Mouse (Mus musculus) common myeloid progenitor, adult 5-6 weeks (primary cell): ENCODE results near the gene C9orf72. TPM values are rescaled to one million over a fixed set of nuclear protein-coding genes. Genes with fewer than 3 reads are reported as not detected.
"Not testable (repeated sequence)": the region's sequence is repeated elsewhere in the genome, so short reads cannot be mapped to it uniquely, and the experiment has no call there.

Experiments used
- ATAC-seq: replicated peaks from 2 replicates; pipeline ENCODE4 v1.8.0; 2016; ENCODE audit warnings: low read depth, mild to moderate bottlenecking, moderate TSS enrichment, inconsistent platforms; ENCODE audit not compliant: poor library complexity, severe bottlenecking
- total RNA-seq: library from RNA; stranded (forward); fragments of 200-1000, 187-1606 nt; gene quantifications from 2 replicates; pipeline ENCODE4 v1.2.3, GENCODE M21; 2017

Gene C9orf72
- total RNA-seq: 6.9 and 10.7 TPM in 2 replicates

DNA sequence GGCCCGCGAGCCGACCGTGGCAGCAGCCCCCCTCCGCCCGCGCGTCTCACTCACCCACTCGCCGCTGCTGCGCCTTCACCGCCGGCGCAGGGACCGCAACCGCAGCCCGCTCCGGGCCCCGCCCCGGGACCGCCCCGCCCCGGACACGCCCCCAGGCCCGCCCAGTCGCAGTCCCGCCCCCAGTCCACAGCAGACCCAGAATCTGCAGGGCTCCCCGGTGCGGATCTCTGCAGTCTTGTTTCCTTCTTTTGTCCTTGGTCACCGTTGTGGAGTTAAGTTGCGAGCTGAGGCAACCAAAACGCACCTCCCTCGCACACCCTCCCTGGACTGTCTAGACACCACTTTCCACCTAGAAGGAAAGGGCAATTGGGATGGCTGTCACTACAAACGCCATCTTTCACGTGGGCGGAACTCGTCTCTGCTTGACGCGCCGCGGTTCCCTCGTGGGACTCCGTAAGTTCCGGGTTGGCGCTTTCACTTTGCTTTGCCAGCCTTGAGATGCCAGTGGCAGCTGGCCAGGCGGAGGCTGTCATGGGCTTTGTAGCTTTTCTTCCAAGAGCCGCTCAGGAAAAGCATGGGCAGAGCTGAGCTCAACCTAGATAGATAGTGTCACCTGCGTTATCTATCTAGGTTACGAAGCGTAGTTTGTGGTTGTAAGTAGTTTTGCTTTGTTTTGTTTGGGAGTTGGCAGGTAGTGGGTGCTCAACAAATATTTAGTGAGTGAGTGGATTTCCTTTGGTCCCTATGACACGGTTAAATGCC is at the start of gene C9orf72:
TSS of gene C9orf72 (minus strand) at position 442 of the 762 bp plus-strand sequence.
- ATAC-seq: peak; percentile 87

DNA sequence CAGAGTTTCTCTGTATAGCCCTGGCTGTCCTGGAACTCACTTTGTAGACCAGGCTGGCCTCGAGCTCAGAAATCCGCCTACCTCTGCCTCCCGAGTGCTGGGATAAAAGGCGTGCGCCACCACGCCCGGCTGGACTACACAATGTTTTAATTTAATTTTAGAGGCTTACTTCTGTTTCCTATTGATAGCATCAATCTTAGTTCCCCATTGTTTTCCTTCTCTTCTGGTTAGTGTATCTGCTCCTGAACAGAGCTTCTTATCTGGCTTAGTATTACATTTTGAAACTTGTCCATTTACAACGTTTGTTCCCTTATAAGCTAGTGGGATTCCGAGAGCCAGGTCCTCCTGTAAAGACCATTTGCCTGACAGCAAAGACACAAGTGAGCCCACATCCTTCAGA is 33.0 kb upstream of the C9orf72 start:
- peak; percentile 89 for ATAC-seq

DNA sequence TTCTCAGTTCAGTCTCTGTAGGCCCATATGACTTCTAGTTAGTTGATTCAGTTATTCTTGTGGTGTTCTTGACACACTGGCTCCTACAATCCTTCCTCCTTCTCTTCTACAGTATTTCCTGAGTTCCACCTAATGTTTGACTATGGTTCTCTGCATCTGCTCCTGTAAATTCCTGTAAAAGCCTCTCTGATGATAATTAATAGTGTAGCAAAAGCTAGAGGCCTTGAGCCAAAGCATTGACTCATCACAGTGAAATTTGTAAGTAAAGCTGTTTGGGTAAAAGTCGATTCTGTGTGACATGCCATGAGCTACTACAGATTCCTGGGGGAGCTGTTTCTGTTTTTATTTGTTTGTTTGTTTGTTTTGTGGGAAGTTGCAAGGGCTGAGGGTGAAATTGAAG is 18.0 kb upstream of the C9orf72 start:
- no peak for ATAC-seq

DNA sequence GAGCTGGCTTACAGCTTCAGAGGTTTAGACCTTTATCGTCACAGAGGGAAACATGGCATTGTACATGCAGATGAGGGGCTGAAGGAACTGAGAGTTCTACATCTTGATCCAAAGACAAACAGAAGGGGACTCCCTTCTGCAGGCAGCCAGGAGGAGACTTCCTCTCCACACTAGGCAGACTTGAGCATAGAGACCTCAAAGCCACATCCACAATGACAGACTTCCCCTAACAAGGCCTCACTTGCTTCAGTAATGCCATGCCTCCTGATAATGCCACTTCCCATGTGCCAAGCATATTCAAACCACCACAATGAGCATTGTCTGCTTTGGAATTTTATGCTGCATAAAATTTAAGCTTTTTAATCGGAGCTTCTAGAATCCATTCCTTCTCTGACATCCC is 15.8 kb upstream of the C9orf72 start:
- peak; percentile 99 for ATAC-seq

DNA sequence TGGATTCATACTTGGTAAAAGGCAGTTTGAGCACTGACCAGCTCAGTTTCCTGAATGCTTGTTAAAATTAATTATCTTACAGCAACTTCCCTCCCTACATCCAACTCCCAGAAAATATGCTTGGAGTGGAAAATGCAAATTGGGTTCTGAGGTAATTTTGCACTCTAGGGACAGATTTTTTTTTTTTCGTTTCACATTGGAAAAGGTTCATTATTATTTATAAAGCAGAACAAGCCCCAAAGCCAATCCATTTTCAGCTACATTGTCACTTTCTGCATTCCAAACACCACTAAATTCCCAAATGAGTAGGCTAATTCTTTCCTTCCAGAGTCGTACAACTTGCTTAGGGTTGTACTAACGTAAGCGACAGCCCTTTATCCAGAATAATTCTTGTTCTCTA is 12.7 kb upstream of the C9orf72 start:
- ATAC-seq: no peak

DNA sequence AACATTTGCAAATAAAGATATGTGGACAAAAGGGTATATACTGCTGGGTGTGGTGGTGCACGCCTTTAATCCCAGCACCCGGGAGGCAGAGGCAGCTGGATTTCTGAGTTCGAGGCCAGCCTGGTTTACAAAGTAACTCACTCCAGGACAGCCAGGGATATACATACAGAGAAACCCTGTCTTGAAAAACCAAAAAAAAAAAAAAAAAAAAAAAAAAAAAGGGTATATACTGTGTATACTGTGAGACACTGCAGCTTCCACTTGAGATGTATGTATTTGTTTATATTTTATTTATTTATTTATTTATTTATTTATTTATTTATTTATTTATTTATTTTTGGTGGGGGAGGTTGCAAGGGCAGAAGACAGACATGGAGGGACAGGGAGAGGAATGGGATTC is 12.3 kb upstream of the C9orf72 start:
- not testable (repeated sequence) for ATAC-seq

DNA sequence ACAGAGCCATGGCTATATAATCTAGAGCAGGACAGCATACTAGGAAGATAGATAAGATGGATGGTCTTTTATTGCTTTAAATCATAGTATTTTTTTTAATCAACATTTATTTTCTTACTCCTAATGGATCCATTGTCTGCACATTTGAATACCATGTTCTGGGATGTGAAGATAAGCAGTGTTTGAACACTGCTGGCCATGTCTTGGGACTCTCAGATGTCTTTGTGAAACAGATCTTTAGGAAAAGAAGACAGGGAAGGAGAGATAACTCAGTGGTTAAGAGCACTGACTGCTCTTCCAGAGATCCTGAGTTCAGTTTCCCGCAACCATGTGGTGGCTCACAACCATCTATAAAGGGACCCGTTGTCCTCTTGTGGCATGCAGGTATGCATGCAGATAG is 10.3 kb upstream of the C9orf72 start:
- ATAC-seq: no peak

DNA sequence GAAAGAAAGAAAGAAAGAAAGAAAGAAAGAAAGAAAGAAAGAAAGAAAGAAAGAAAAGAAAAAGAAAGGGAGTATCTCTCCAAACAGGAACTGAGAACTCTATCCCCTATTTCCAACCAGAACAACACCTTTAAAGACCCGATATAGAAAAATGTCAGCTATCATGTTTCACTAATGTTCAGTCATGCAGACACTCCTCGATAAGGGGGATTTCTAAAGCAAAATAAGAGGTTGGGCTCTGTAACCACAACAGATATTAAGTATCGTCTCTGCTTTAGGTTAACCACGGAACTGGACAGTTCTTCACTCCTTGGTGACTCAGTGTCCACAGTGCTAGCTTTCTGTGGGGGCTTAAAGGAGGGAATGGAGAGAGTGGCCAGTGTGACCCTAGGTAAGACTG is 2.3 kb upstream of the C9orf72 start:
- ATAC-seq: no peak

DNA sequence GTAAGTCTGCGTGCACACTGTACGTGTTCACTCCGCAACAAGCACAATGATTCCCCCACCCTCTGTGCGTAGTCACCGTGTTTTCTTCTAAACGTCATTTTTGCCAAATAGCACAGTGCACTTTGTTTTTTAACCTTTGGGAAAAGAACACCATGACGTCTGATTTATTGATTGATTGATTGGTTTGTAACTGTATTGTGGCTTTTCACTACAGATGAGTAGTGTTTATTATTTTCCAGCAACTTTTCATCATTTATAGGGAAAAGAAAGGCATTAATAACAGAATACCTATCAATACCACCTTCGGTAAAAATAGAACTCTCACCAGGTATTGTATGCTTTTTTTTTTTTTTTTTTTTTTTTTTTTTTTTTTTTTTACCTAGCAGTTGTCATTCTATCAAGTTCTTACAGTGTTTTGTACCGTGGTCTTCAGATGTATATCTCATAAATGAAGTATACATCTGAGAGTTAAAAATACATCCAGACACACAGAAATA is 569 bp upstream of the C9orf72 start:
- ATAC-seq: peak; percentile 48

DNA sequence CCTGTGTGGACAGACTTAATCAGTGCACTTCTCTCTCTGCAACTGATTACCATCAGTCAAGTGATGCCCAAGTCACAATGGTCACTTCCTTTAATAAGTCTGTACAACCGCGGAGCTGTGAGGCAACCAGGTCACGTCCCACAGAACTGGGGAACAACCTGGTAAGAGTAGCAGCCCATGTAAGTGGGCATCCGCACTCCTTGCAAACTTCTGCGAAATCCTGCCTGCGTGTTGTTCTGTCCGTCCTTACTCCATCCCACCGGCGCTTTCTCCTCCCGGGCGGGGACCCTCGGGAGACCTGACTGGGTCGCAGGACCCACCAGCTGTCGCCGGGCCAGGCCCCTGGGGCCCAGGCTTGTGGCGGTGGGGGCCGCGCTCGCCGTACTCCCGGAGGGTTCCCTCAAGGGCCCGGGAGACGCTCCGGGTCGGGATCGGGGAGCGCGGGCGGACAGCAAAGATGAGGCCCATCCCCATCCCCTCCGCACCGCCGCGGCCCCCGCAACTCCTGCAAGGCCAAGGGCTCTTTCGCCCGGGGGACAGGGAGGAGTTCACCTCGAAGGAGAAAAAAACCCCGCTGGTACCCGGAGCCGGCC is 738 bp downstream of the C9orf72 start:
- peak; percentile 30 for ATAC-seq

DNA sequence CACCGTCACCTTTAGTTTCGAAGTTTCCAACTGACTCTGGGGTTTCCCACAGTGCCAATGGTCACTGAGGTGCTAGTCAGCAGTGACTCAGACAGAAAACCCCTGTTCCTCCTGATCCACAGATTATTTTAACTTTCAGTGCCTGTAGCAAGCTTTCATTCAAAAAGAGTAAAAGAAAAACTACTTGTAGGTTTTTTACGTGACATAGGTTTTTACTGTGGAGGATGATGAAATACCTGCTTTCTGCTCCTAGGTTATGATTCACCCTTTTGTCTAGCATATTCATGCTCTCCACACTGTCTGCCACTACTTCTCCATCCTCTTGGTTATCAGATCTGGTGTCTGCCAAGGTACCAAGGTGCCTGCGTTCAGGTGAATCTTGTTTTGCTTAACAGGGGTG is 1.9 kb downstream of the C9orf72 start:
- no peak for ATAC-seq

DNA sequence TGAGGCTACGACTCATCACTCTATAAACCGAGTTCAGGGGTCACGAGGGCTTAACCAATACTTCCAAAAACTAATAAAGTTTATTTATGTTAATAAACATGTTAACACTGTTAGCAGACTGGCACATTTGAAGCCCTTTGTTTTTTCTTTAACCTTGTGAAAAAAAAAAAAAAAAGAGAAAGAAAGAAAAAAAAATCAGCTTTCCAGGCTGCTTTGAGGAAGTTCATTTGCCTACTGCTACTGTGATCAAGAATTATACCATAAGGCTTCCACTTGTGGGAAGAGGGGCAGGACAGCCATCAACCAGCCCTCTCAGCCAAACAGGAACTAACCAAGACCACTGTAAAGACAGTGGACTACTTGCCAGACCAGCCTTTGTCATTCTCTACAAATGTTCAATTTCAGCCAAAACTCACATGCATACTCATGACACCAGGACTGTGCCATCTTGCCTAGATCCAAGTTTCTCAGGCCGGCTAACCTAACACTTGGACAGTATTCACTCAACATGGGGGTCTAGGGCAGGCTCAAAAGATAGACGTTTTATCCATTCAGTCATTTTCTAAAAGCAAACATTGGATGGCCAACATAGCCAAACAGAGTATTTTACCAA is 2.5 kb downstream of the C9orf72 start:
- ATAC-seq: peak; percentile 43; the same call in 1 of the 2 replicates

DNA sequence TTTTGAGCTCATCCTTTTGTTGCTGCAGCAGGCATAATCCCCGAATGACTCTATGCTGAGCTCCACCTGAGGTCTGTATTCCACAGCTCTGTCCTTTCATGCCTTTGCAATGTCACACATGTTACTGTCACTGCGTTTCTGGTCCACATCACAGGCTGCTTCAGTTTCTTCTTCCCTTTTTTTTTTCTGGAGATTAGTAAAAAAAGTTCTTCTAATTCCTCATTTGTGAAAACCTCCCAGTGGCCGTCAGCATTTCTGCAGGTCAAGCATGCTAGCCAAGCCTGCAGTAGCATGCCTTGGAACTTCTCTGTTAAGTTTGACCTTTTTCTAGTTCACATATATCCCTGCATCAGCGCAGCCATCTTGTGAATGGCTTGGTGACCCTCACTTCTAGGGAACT is 4.1 kb downstream of the C9orf72 start:
- ATAC-seq: peak; percentile 5

DNA sequence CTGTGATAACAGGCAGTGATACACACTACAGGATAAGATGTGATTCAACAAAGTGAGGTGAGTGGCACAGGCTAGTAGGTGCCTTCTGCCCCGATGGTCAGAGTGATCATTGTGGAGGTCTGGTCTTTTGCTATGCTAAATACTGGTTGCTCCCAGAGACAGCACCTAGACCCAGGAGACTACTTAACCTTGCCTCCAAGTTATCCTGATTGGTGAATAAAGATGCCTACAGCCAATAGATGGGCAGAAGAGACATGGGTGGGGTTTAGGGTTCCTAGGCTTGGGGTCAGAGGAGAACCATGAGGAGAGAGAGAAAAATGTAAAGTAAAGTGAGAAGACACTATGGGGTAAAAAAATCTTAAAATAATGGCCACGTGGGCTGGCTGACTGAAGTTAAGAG is 4.8 kb downstream of the C9orf72 start:
- ATAC-seq: no peak

DNA sequence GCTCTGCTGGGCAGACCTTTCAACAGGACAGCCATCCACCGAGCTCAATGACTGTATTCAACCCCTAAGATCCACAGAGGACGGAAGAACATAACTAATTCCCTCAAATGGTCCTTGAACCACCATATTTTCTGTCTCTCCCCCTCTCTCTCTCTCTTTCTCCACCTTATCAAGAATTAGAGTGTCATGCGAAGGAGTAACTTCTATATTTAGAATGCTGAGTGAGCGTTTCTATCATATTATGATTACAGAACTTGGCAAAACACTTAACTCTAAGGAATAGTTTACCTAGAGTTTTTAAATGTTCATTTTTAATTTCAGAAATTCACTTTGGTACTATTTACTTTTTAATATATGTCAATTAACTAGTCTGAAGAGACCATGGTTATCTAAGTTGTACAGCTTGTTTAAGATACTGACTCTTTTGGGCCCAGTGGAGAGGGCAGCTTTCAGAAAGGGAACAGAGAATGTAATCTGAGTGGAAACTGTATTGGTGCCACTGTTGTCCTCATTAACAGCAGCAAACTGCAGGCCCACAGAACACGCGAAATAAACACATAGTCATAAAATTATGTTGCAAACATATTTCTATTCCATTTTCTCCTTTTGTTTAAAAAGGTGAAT is 5.8 kb downstream of the C9orf72 start:
- ATAC-seq: no peak

DNA sequence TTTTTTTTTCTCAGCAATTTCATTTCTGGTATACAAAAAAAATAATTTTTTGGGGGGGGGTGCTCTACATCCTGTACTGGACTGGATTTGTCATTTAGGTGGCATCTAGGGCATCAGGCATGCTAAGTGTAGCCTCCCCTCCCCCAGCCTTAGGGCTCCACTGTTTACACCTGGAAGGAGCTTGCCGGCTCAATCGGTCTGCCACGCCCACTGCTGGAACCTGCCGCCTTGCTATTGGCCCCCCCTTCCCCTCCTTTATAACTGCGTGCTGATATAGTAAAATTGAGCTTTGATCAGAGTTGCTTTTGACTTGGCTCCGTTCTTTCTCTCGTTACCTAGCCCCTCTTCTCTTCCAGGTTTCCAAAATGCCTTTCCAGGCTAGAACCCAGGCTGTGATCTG is 21.3 kb downstream of the C9orf72 start:
- ATAC-seq: no peak

DNA sequence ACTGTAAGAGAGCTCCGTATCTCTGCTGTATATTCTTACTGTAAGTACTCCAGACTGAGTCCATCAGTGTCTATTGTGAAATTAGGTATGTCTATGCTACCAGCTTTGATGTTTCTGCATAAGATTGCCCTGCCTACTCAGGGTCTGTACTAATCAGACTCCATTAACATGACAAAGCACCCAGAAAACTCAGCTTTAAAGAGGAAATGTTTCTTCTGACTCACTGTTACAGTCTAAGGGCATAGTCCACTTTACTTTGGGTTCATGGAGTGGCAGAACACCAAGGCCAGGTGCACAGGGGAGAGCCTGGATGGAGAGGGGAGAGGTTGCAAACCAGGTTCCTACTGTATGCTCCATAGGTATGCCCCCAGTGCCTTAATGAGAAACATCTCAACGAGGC is 22.3 kb downstream of the C9orf72 start:
- no peak for ATAC-seq

DNA sequence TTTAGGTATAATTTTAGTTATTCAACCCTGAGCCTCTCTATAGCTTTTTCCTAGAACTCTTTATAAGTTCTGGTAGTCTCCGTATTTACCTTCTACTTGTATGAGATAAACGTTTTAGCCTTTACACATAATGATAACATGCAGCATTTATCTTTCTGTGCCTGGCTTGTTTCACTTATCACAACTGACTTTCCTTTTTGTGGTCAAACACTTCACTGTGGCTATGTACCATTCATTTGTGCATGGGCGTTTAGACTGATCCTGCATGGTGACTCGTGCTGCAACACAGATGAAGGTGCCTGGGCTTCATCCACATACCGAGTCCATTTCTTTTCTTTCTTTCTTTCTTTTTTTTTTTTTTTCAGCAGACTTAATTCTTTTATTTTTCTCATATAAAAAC is 24.3 kb downstream of the C9orf72 start:
- peak; percentile 52; the same call in 1 of the 2 replicates for ATAC-seq

DNA sequence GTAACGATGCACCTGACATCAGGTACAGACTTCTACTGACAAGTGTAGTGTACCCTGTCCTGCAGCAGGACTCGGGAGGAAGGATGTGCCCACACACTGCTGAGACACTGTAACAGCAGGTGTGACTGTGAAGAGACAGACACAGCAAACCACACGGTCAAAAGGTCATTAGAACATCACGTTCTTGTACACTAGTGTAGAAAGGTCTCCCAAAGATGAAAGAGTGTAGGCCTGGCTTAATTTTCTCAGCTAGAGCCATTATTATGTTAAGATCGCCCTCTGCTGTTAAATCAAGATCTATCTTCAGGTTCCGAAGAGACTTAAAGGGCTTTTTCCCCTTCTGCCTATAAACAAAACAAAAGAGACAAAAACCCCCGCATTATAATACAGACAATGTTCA is 33.2 kb downstream of the C9orf72 start:
- ATAC-seq: no peak

DNA sequence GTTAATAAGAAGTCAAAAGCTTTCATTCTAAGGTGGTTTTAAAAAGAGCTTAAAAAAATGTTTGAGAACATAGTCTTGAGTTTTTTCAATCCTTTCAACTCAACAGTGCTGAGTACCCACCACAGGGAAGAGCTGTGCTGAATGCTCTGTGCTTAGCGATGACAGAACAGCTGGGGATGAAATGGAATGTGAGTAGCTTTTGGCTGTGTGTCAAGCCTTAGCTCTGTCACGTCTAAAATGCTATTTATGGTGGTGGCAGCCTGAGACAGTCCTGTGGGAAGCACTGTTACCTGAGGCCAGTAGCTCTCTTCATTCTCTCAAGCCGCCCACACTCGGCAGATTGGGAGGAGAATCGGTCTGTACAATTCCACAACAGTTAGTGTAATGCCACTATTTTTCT is 36.2 kb downstream of the C9orf72 start:
- no peak for ATAC-seq
